Mouse (Mus musculus) kidney, postnatal 10 days (tissue): Measurements from ENCODE around the gene Cep131.

Experiments
- DNase-seq: peaks from one replicate; pipeline ENCODE4 v3.0.0; 2021; ENCODE audit warnings: mixed read lengths

The Cep131 gene

GRCm38 (mm10) chr11:120086702-120087152 is at the start of gene Cep131:
Cep131 (minus strand) TSS chr11:120086827.
- peak; percentile 99 for DNase-seq

- no peak for DNase-seq
Measured at GRCm38 (mm10) chr11:120136195-120136594, 49.6 kb upstream of the Cep131 start.

GRCm38 (mm10) chr11:120134847-120135530 is 48.4 kb upstream of the Cep131 start:
- DNase-seq, result no peak

- DNase-seq, result no peak
Measured at GRCm38 (mm10) chr11:120134148-120134547, 47.5 kb upstream of the Cep131 start.

GRCm38 (mm10) chr11:120129281-120129680 is 42.7 kb upstream of the Cep131 start:
- DNase-seq, result no peak

- no peak for DNase-seq
Measured at GRCm38 (mm10) chr11:120126845-120127244, 40.2 kb upstream of the Cep131 start.

- no peak for DNase-seq
Measured at GRCm38 (mm10) chr11:120122126-120122525, 35.5 kb upstream of the Cep131 start.

GRCm38 (mm10) chr11:120120642-120121420 is 34.2 kb upstream of the Cep131 start:
- peak; percentile 84 for DNase-seq

- DNase-seq, result no peak
Measured at GRCm38 (mm10) chr11:120119936-120120541, 33.4 kb upstream of the Cep131 start.

GRCm38 (mm10) chr11:120119108-120119507 is 32.5 kb upstream of the Cep131 start:
- no peak for DNase-seq

- DNase-seq, result no peak
Measured at GRCm38 (mm10) chr11:120117626-120118025, 31.0 kb upstream of the Cep131 start.

- DNase-seq, result no peak
Measured at GRCm38 (mm10) chr11:120114488-120115215, 28.0 kb upstream of the Cep131 start.

- DNase-seq, result peak; percentile 73
Measured at GRCm38 (mm10) chr11:120112136-120112535, 25.5 kb upstream of the Cep131 start.

- peak; percentile 75 for DNase-seq
Measured at GRCm38 (mm10) chr11:120111033-120111432, 24.4 kb upstream of the Cep131 start.

GRCm38 (mm10) chr11:120110554-120110953 is 23.9 kb upstream of the Cep131 start:
- DNase-seq, result no peak

GRCm38 (mm10) chr11:120109558-120110210 is 23.1 kb upstream of the Cep131 start:
- DNase-seq, result peak; percentile 34

GRCm38 (mm10) chr11:120107796-120108195 is 21.2 kb upstream of the Cep131 start:
- DNase-seq, result no peak

- DNase-seq, result peak; percentile 33
Measured at GRCm38 (mm10) chr11:120107026-120107425, 20.4 kb upstream of the Cep131 start.

GRCm38 (mm10) chr11:120103431-120103997 is 16.9 kb upstream of the Cep131 start:
- DNase-seq, result no peak

- DNase-seq, result peak; percentile 86
Measured at GRCm38 (mm10) chr11:120101036-120101435, 14.4 kb upstream of the Cep131 start.

GRCm38 (mm10) chr11:120098588-120099511 is 12.2 kb upstream of the Cep131 start, which contains the start of the genes Tepsin and Ndufaf8:
Tepsin (minus strand) TSS chr11:120098731.
Ndufaf8 (plus strand) TSS chr11:120098928.
- peak; percentile 96 for DNase-seq
